Mouse (Mus musculus) yolk sac, embryonic 10.5 days (tissue): Measurements from ENCODE around the gene Cpne5.

Experiments used
- DNase-seq: peaks from one replicate; pipeline ENCODE4 v3.0.0-alpha.2; 2017; ENCODE audit warnings: low spot score

Gene Cpne5

DNA sequence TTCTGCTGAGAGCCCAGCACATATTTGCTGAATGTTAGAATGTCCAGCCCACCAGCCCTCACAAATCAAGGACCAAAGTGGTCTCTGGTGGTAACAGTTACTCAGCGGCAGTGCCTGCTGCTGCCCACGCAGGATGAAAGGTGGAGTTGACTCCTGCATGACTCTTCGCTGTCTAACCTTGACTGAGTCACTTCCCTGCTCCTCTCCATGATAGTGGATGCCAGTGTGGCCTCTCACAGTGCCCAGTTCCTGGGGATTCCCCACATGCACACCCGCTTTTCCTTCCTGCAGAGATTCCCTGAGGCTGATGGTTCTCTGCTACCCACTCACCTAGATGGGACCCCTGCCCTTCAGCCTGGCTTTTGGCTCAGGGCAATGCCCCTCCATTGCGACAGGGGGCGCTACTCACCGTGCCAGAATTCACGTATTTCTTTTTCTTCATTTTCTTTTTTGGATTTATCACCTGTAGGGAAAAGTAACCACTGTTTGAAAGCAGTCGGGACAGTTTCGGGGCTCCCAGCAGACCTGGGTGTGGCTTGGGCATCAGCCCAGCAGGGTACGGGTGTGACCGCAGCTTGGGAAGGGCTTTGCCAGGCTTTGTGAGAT, 68.9 kb downstream of the Cpne5 start:
- no peak for DNase-seq

DNA sequence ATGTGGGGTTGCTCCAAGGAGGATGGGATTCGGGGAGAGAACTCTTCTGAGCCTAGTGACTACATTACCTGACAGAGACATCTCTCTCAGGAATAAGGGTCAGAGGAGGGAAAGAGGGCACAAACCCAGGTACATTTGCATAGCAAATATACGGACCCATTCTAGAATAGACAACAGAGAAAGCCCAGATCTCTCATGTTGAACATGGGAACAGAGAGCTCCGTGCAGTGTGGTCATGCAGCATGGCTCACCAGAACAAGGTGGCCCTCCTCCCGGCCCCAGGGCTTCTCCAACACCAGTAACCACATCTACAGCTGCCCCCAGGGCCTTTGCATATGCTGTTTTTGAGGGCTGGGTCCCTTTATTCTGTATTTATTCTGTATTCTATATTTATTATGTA, 69.5 kb downstream of the Cpne5 start:
- DNase-seq = no peak

DNA sequence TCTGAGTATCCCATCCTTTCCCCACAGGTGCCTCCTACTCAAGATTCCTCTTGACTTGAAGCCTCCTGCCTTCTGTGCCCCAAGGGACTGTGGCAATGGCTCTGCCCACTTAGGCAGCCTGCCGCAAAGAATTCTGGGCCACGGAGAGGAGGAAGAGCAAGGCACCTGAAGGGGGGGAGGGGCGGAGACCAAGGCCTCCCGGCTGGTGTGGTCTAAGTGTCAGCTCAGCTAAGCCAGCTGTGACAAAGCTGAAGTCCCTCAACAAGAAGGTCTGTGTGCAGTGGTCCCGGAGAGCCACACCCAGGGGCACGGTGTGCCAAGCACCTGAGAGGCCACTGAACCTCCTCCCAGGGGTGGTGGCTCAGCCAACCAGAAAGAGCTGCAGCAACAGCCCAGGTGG, 70.6 kb downstream of the Cpne5 start:
- no peak for DNase-seq

DNA sequence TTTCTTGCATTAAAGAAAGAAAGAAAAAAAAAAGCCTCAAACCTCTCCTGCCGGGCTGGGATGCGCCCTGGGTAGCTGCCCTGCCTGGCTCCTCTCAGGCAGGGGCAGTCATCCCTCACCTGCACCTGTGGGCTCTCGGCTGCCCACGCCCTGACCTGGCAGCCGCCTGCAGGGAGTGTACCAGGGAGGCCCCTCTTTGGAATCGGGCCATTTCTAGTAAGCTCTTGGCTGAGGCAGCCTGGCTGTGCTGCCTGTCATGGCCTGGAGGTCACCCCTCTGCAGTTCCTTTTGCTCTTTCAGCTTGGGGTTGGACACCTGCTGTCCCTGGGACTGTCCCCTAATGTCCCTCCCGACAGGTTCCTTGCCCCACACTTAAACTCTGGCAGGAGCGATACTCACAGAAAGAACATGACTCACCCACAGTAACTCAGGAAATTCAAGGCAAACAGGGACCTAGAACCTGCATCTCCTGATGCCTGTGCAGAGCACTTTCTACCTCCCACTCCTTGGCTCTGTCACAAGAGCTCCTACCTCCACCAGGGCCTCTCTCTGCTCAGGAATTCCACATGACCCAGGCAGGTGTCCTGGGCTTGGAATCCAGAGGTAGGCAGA, 71.9 kb downstream of the Cpne5 start:
- no peak for DNase-seq

DNA sequence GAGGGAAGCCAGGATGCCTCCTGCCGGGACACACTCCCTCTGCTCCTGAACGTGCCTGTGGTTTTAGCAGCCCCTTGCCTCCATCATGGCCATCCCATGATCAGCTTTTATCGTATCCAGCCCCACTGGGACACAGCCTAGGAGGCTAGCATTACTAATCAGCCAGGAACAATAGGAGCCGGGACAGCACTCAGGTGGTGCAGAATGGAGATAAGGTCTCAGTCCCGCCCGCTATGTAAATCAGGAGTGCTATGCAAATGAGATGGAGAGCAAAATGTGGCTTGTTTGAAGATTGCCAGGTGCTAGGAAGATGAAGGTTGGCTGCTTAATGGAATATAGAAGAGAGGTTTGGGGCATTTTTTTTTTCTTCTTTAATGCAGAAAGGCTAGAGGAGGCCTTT, 72.5 kb downstream of the Cpne5 start:
- no peak for DNase-seq

DNA sequence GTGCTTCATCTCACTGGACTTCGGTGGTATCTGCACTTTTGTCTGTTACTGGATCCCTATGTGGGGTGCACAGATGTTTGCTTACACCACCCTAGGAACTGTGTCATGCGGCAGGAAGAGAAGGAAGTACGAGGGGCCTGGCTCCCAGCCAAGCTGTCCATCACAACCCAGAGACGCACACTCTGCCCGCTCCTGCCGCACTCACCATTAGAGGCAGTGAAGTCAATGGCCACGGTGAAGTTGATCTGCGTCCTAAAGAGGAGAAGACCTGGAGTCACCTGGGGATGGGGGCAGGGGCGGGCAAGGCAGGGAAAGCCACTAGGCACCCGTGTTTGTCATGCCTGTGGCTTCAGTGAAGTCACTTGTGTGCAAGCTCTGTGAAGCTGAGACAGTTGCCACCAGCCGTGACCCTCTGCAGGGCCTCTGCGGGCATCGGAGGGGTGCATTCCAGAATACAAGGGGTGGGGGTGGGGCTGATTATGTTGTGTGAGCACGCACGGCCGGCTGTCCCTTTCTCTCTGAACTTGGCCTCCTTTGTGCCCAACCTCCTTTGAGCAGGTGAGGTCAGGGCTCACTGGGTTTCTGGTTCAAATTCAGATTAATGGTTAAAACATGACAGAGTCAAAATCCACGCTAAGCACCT, 73.4 kb downstream of the Cpne5 start:
- DNase-seq = no peak

DNA sequence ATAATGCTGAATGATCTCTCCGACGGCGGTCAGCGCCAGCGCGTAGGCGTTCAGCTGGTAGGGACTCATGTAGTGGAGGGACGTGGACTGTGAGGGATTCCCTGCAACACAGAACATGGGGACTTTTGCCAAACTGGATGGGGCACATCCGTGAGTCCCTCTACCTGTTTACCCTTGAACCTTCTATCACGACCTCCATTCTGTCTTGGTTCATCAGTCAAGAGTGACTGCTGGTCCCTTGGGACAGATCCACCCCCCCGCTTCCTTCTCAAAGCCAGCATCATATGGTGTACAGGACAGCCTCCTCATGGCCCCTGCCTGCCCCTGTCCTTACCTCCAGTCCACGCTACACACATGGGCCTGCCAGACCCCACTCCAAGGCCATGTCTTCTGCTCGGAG, 75.6 kb downstream of the Cpne5 start:
- no peak for DNase-seq

DNA sequence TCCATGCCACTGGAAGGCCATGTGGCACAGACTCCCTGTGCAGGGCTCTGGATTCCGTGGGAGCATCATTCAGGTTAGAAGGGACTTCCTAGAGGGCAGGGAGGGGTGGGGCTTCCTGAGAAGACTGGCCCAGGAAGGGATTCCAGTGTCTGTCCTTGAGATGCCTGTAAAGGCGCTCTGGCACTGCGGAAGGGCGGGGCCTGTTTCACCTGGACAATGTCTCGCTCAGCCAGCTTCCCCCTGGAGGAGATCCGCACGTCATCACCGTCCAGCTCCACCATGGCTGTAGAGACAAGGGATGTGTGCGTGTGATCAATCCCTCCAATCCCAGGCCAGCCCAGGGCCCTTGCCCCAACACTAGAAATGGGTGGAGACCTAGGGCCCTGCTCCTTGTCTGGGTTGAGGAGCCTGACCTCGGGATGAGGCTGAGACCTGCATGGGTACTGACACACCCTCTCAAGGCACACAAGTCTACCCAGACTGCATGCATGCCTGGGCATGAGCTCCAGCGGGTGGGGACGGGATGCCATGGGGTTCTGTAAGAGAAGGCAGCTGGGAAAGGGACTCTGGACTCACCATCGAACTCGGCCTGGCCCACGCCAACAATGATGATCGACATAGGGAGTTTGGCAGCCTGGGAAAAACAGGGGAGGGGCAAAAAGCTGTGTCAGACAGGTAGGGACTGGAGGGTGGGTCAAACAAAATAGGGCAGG, 78.1 kb downstream of the Cpne5 start:
- DNase-seq = no peak

DNA sequence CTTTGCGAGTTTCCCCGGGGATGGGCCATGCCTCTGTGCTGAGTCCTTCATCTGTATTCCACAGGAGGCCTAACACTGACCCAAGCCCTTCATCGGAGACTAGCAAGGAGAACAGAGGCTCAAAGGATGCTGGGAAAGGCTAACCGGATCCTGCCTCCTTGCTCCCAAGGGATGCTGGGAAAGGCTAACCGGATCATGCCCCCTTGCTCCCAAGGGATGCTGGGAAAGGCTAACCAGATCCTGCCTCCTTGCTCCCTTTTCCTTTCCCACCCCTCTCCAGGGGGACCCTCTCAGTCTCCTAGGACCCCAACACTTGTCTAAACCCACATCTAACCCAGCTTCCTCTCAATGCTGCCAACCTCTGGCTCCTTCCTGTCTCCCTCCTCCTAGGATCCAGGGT, 78.6 kb downstream of the Cpne5 start:
- no peak for DNase-seq

DNA sequence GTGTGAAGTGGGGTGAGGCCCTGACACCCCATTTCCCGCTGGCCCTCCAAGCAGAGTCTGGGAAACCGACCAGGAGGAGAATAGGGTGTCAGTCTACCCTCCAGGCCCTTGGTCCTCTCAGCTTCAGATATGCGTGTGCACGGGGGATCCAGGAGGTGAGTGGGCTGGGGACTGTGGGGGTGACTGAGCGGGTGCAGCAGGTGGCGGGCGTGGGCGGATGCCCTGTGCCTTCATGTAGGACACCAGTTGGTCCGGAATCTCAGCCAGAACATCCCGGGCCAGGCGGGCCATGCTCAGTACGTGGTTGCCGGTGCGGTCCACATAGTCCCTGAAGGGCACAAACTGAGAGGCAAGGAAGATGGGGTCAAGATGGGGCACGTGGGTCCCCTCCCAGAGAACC, 79.1 kb downstream of the Cpne5 start:
- no peak for DNase-seq

DNA sequence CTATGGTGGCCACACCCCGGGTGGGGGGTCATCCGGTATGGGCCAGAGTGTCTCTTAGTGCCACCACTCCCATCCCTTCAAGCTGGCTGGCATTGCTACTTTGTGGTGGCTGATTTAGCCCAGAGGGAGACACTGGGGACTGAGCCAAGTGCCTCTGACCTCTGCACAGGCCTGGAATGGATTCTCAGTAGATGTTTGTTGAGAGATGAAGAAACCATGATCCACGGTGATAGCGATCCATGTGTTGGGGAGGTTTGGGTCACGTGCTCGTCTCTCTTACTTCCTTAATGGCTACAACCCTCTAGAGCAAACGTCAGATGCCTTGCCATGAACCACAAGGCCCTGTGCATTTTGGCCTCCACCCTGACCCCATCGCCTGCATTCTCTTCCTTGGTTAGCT, 81.1 kb downstream of the Cpne5 start:
- no peak for DNase-seq

DNA sequence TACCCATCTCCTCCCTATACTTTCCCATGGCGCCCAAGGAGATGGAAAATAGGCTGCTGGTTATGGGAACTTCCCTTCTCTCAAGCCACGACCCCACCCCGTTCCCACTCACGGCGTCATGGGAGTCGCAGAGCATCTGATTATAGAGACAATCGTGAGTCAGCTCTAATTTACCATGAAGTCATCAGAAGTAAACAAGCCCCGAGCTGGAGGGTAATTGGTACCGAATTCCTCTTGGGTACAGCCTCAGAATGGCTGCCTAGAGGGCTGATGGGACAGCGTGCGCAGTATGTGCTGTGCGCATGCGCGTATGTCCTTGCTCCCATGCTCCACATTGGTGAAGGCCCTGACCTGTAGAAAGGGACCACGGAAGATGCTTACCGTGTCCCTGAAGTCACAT, 81.6 kb downstream of the Cpne5 start:
- no peak for DNase-seq

DNA sequence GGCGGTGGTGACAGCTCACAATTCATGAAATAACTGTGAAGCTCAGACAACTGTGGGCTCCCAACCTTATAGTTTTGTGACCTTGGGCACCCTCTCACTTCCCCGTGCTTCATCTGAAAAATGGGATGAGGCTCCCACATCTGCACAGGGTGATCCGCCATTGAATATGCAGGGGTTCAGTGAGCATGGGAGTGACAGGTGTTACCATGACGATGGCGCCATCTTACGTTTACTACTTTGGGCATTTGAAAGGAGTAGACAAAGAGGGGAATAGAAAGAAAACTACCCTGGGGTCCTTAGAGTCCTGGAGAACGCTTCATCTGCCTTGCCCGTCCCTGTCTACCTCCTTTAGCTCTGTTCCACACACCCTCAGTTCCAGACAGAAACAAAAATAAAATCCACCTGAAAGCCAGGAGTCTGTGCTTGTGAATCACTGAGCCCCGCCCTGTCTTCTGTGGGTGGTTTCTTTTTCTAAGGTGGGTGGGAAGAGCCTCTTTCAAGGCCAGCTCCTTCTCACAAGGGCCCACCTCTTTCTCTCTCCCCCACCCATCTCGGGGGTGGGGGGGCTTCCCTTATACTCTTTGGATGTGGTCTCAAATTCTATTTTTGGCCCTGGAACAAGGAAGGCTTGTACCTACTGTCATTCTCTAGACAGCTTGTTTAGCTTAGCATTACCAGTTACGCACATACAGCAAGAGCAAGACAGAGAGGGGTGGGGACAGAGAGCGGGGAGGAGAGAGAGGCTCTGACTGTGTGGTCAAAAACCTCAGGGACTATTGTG, 82.4 kb downstream of the Cpne5 start:
- DNase-seq = no peak

DNA sequence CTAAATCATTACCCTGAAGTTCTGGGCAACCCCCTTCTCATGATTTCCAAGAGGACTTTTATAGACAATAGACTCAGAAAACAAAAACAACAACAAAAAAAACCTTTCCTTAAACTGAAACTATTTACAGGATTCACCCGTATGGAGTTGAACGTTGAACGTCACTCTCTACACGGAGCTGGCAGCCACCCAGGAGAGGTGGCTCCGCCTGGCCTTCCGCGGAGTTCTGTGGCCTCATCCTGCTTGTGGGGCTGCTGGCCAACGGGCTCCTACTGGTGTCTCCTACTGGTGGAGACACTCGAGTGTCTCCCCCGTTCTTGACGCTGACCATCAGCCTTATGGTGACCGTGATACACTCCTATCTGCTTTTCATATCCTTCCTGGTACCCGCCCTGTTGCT, 83.7 kb downstream of the Cpne5 start:
- DNase-seq = no peak

DNA sequence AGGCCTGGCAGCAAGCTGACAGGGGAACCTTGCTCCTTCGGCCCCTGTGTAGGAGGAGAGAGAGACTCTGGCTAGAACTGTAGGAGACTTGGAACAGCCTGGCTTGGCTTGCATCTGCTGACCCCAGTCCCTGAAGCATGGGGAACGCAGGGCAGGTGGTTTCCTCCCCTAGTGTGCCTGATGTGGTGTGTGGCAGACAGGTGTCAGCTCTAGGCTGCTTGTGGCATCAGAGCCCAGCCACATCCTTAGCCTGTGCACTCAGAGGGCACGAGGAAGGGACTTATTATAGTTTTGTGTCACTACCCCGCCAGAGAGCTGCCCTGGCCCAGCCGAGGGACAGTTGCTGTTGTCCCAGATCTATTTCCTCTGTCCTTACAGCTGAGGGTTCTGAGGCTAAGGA, 85.4 kb downstream of the Cpne5 start:
- DNase-seq = no peak

DNA sequence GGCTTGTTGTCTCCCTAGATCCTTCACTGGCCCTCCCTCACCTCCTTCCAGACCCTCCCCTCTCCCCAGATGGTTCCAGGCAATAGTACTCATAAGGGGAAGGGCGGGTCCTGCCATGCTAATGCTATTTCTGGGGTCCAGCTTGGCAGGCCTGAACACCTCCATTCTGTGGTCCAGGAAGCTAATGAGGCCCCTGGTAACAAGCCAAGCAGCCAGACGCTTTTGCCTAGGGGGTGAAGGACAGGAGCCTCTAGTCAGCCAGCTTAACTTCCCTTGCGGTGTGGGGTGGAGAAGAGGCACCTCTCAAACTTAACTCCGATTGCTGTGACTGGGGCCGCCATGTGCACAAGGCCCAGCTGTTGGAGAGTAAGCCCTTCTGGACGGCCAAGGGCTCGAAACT, 88.2 kb downstream of the Cpne5 start:
- DNase-seq = no peak

DNA sequence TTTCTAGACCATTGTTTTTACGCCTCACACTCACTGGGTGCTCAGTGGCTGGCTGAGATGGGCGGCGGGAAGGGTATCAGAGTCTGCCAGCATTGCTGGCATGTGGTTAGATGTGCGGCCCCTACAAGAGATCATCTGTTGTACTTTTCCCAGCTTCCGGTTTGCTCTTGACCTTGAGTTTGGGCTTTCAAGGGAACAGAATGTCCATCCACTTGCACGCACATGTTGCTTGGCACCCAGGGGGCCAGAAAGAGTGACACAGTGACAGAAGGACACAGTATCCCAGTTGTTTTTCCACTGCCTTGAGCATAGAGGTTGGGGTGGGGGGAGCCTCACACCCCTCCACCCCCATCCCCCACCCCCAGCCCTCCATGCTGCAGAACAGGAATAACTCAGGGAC, 90.2 kb downstream of the Cpne5 start:
- DNase-seq = no peak

DNA sequence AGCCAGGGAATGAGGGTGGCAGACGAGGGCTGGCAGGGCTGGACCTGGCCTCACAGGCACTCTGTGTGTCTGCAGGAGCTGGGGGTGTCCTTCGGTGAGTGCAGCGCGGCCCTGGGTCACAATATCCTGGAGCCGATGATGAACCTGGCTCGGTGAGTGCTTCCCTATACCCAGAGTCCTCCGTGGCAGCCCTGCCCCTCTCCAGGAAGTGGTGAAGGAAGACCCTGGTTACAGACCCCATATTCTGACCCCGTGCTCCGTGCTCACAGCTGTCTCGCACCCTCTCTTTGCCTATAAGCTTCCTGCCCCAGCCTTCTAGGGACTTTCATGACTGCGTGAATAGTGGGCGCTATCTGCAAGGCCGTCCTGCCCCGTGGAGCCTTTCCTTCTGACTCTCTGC, 90.7 kb downstream of the Cpne5 start:
- DNase-seq = no peak

DNA sequence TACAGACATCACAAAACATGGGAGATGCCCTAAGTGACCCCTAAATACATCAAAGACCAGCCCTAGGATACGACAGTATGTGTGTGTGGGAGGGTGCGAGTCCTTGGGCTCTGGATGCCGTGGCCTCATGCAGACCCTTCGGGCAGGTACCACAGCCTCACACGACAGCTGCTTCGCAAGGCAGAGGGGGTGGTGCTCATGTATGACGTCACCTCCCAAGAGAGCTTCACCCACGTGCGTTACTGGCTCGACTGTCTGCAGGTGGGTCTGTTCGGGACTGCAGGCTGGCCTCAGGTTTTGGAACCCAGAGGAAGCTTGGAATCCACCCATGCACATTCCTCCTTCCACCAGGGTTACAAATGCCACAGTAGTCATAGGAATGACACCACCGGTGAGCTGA, 92.9 kb downstream of the Cpne5 start:
- DNase-seq = no peak

DNA sequence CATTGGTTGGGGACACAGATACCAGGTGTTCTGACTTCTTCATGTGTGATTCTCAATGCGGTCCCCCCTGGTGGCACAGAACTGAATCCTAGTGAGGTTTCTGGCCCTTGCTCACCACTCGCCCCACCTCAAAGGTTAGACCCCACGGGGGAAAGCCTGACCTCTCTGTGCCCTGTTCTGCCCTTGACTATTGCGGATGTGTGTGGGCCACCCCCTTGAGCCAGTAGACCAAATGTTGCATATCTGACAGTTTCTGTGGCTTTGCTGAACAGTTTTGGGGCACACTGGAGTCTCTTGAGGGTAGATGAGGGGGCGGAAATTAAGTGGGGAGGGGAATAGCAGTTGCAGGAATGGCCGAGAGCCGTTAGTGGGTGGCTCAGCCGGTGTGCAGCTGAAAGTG, 94.7 kb downstream of the Cpne5 start:
- no peak for DNase-seq

DNA sequence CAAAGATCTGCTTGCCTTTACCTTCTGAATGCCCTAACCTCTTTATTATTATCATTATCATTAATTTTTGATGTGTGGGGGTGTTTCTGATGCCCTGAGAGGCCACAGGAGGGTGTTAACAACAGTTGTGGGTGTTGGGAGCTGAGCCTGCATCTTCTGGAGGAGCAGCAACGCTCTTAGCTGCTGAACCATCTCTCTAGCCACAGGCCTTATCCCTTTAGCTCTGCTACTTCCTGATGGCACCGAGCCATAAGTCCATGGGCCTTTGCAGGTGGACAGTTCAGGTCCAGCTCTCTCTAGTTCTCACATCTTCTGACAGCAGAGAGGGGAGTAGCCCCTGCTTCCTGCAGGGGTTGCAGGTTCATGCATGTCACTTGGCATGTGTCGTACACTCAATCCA, 96.4 kb downstream of the Cpne5 start:
- no peak for DNase-seq

DNA sequence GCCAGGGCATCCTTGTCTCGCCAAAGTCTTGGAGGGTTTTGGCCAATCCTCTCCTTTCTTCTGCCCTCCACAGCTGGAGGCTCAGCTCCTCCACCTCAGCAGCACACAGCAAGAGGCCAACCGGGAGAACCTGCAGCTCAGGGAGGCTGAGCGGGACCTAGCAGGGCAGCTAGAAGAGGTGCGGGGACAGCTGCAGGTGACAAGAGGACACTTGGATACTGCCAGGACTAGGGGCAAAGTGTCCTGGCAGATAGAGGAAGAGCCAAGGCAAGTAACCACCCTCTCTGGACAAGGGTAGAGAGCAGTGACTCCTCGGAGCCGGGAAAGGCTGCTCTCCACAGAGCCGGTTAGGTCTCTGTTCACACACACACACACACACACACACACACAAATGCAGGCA, 100.1 kb downstream of the Cpne5 start:
- no peak for DNase-seq

DNA sequence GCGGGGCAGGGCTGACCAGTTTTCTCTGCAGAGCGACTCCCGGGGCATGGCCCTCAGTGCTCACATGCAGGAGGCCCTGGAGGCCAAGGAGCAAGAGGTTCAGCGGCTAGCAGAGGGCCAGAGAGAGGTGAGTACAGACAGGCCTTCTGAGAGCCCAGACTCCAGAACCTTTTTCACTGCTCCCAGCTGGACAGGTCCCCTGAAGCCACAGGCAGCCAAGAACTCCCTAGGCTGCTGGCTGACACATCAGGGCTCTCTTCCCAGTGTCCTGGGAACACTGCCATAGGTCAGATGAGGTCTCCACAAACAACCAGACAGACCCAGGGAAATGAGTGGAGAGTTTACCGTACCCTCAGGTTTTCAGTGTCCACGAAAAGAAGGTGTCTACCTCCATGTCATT, 101.7 kb downstream of the Cpne5 start:
- no peak for DNase-seq
